Mouse (Mus musculus): ENCODE data around the gene Chst4. TPM values are rescaled to one million over a fixed set of nuclear protein-coding genes. Genes with fewer than 3 reads are reported as not detected.

The Chst4 gene
- polyA plus RNA-seq, 1 experiment from 2014 or later = not detected

DNA sequence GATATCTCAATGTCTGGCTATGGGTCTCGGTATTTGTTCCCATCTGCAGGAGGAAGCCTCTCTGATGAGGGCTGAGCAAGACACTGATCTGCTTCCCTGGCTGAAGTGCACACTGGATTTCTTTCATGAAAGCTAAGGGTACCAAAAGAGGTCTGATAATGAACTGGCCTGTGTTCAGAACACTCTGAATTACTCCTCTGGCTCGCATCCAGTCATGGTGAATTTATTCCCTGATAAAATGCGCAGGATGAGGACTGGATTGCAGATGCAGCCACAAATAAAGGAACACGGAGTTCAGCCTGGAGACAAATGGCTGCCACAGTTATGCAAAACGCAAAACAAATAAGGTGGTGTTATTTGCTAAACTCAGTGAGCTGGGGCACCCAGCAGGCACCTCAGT, 55.6 kb downstream of the Chst4 start:
- Histone ChIP-seq H3K9me3 (replicated peaks) (no peaks in the 10 kb centered on the region), H3K27ac (replicated peaks) (no peak overlapping the region), H3K4me1 (replicated peaks) (no peaks in the 10 kb centered on the region), H3K9ac (no peak overlapping the region), H3K36me3 (replicated peaks) (no peaks in the 10 kb centered on the region), H3K27me3 (no peaks in the 10 kb centered on the region), H3K4me3 (replicated peaks) (no peak overlapping the region), H3K4me2 (no peak overlapping the region)
- ATAC-seq (ENCODE audit: insufficient read depth) = no peak
- WGBS (ENCODE audit: insufficient replicate concordance) = 44% methylated on average over 5 of the region's 5 CpGs

DNA sequence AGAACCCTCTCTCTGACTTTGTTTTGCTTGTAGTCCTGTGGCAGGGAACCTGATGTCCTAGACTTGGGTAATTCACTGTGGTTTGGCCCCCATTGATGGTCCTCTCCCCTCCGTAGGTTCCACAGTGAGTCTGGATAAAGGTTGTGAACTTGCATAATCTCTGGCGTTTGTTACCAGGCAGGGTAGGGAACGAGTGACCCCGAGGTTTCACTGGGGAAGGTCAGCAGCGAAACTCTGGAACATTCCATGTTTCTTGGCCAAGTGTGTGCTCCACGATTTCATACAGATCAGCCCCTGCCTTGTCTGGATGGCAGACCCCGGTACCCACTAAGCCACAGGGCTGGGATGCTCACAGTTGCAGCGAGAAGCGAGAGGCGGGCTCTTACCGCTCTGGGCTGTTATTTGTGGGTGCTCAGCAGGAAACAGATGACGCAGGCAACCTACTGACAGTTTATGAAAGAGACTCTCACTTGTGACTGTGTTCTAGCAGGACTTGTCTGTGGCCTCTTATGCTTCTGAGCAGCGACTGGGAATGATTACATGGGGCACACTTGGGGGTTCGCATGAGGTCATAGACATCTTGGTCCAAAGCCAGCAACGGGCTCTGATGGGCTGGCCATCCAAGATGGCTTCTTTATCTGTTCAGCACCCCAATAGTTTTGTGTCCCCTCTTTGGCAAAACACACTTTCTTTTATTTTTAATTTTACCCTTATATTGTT, 57.0 kb downstream of the Chst4 start:
- no peak for ATAC-seq (ENCODE audit: insufficient read depth)
- no peaks in the 10 kb centered on the region for H3K27me3 ChIP-seq
- no peak overlapping the region for H3K4me2 ChIP-seq
- no peaks in the 10 kb centered on the region for H3K9me3 ChIP-seq (replicated peaks)
- WGBS (ENCODE audit: insufficient replicate concordance) = 51% methylated on average over 15 of the region's 15 CpGs
- H3K36me3 ChIP-seq (replicated peaks) = no peaks in the 10 kb centered on the region
- no peak overlapping the region for H3K4me3 ChIP-seq (replicated peaks)
- H3K9ac ChIP-seq = no peak overlapping the region
- H3K4me1 ChIP-seq (replicated peaks) = no peaks in the 10 kb centered on the region
- H3K27ac ChIP-seq (replicated peaks) = no peak overlapping the region

- Histone ChIP-seq H3K4me3 (replicated peaks) (no peak overlapping the region), H3K27me3 (no peaks in the 10 kb centered on the region), H3K36me3 (replicated peaks) (no peaks in the 10 kb centered on the region), H3K4me2 (no peak overlapping the region), H3K9ac (no peak overlapping the region), H3K9me3 (replicated peaks) (no peaks in the 10 kb centered on the region), H3K27ac (replicated peaks) (no peak overlapping the region), H3K4me1 (replicated peaks) (no peaks in the 10 kb centered on the region)
- ATAC-seq (ENCODE audit: insufficient read depth) = no peak
- WGBS (ENCODE audit: insufficient replicate concordance) = 53% methylated on average over 6 of the region's 6 CpGs
Observed at GRCm38 (mm10) chr8:109979339-109979738, 60.2 kb downstream of the Chst4 start.

Other genes with a start within 250 kb of the Chst4 start
- 3.2 and 3.7 TPM in 2 replicates for gene Phlpp2, start 171.2 kb downstream of the Chst4 start, polyA plus RNA-seq (2015; fragmentation: Nextera tagmentation; extraction: Ambion mirVana)
- 0.06 and 0.26 TPM in 2 replicates for gene Marveld3, start 77.5 kb downstream of the Chst4 start, polyA plus RNA-seq (2015; fragmentation: Nextera tagmentation; extraction: Ambion mirVana)
- gene Tat, start 49.3 kb downstream of the Chst4 start, polyA plus RNA-seq (2015; fragmentation: Nextera tagmentation; extraction: Ambion mirVana) = 0.25 and 0.47 TPM in 2 replicates
- gene Zfp612, start 40.0 kb upstream of the Chst4 start, polyA plus RNA-seq (2015; fragmentation: Nextera tagmentation; extraction: Ambion mirVana) = 0.89 and 1.1 TPM in 2 replicates
- gene Gm21964, start 61.5 kb upstream of the Chst4 start, polyA plus RNA-seq (2015; fragmentation: Nextera tagmentation; extraction: Ambion mirVana) = not detected in 2 replicates
- not detected in 2 replicates for gene Gm17720, start 63.0 kb upstream of the Chst4 start, polyA plus RNA-seq (2015; fragmentation: Nextera tagmentation; extraction: Ambion mirVana)
- gene Calb2, start 128.5 kb upstream of the Chst4 start, polyA plus RNA-seq (2015; fragmentation: Nextera tagmentation; extraction: Ambion mirVana) = not detected in 2 replicates
- 2.9 TPM in 2 replicates for gene Cmtr2, start 175.9 kb upstream of the Chst4 start, polyA plus RNA-seq (2015; fragmentation: Nextera tagmentation; extraction: Ambion mirVana)
- 0.07 and 0.10 TPM in 2 replicates for gene Hydin, start 227.2 kb upstream of the Chst4 start, polyA plus RNA-seq (2015; fragmentation: Nextera tagmentation; extraction: Ambion mirVana)